46 mouse cellular contexts compared by ENCODE assay signal in the genomic region with DNA sequence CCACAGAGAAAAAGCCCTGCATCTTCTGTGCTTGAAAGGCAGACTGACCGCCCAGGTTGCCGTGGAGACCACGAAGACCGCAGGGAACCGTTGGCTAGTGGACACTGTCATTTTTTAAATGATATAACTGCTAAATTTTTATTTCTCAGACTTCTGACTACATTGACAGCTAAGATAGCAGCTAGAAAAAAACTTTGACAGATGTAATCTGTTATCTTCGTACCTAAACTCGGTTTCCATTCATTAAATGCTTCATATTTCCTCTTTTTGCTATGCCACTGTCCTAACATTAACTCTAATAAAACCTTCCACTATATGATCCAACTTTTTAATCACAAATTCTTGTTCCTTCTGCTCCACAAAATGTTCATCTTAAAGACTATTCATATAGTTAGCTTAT. TPM values are rescaled to one million over a fixed set of nuclear protein-coding genes. Genes with fewer than 3 reads are reported as not detected.
"Had no signal": no experiment of that assay in that cellular context is flagged by ENCODE, and none has a peak within 500 bp of the region (broad histone marks: within the 10 kb centered on the region; RNA-seq: fewer than 3 reads in every experiment).

No protein-coding gene starts in this region.

- DNase-seq: left cerebral cortex, postnatal 4 days; liver; liver, embryonic 13.5 days; liver, postnatal 0 days; lung, adult 18-20 months; lung, adult 2 months; lung, embryonic 14.5 days; lung, postnatal 10 days; lung, postnatal 14 days; lung, postnatal 36 days; lung, postnatal 4 days; midbrain, embryonic 14.5 days had no signal

- H3K9ac ChIP-seq: limb, embryonic 12.5 days; limb, embryonic 13.5 days; limb, embryonic 15.5 days; liver, embryonic 12.5 days; liver, embryonic 13.5 days; liver, embryonic 14.5 days; liver, embryonic 15.5 days; liver, postnatal 0 days; lung, embryonic 14.5 days; lung, embryonic 15.5 days; midbrain, embryonic 12.5 days; midbrain, embryonic 13.5 days; midbrain, embryonic 15.5 days; neural tube, embryonic 12.5 days had no signal

- ATAC-seq: liver, embryonic 12.5 days; liver, postnatal 0 days; lung, postnatal 0 days; midbrain, embryonic 13.5 days; midbrain, embryonic 15.5 days; midbrain, embryonic 16.5 days had no signal

- H3K9me3 ChIP-seq: limb, embryonic 10.5 days; limb, embryonic 13.5 days; limb, embryonic 15.5 days; liver, embryonic 12.5 days; liver, embryonic 13.5 days; liver, embryonic 15.5 days; lung, embryonic 15.5 days; midbrain, embryonic 10.5 days; midbrain, embryonic 12.5 days; midbrain, embryonic 13.5 days; midbrain, embryonic 15.5 days; neural tube, embryonic 12.5 days had no signal

- H3K36me3 ChIP-seq: limb, embryonic 10.5 days; limb, embryonic 12.5 days; limb, embryonic 13.5 days; limb, embryonic 15.5 days; liver, embryonic 12.5 days; liver, embryonic 13.5 days; liver, embryonic 15.5 days; lung, embryonic 15.5 days; midbrain, embryonic 10.5 days; midbrain, embryonic 12.5 days; midbrain, embryonic 13.5 days; midbrain, embryonic 15.5 days; neural tube, embryonic 12.5 days had no signal

- H3K4me1 ChIP-seq: limb, embryonic 13.5 days; limb, embryonic 15.5 days; liver, embryonic 12.5 days; liver, embryonic 13.5 days; liver, embryonic 15.5 days; lung, embryonic 15.5 days; midbrain, embryonic 12.5 days; midbrain, embryonic 13.5 days; midbrain, embryonic 15.5 days; neural tube, embryonic 12.5 days had no signal

- H3K4me3 ChIP-seq: limb, embryonic 10.5 days; limb, embryonic 12.5 days; limb, embryonic 13.5 days; limb, embryonic 15.5 days; liver, embryonic 12.5 days; liver, embryonic 13.5 days; liver, embryonic 15.5 days; lung, embryonic 15.5 days; megakaryocyte, embryonic 14.5 days; midbrain, embryonic 10.5 days; midbrain, embryonic 12.5 days; midbrain, embryonic 13.5 days; midbrain, embryonic 15.5 days; myocyte; neural tube, embryonic 12.5 days had no signal

- H3K4me2 ChIP-seq: limb, embryonic 12.5 days; limb, embryonic 13.5 days; limb, embryonic 15.5 days; liver, embryonic 11.5 days; liver, embryonic 12.5 days; liver, embryonic 13.5 days; liver, embryonic 15.5 days; lung, embryonic 14.5 days; lung, embryonic 15.5 days; midbrain, embryonic 11.5 days; midbrain, embryonic 12.5 days; midbrain, embryonic 13.5 days; midbrain, embryonic 15.5 days; neural tube, embryonic 12.5 days had no signal

- H3K27ac ChIP-seq: limb, embryonic 10.5 days; limb, embryonic 12.5 days; limb, embryonic 13.5 days; limb, embryonic 15.5 days; liver, embryonic 12.5 days; liver, embryonic 13.5 days; liver, embryonic 14.5 days; liver, embryonic 15.5 days; lung, embryonic 15.5 days; macrophage; midbrain, embryonic 10.5 days; midbrain, embryonic 12.5 days; midbrain, embryonic 13.5 days; midbrain, embryonic 15.5 days; neural tube, embryonic 12.5 days had no signal

- H3K27me3 ChIP-seq: limb, embryonic 13.5 days; liver, embryonic 12.5 days; liver, embryonic 13.5 days; liver, embryonic 15.5 days; lung, embryonic 15.5 days; megakaryocyte, embryonic 14.5 days; midbrain, embryonic 12.5 days; midbrain, embryonic 13.5 days; midbrain, embryonic 15.5 days; neural tube, embryonic 12.5 days had no signal

RNA-seq across cellular contexts. Expression of gene Psg17, which starts 8.1 kb away (rescaled TPM):
- total RNA-seq: left cerebral cortex, postnatal 10 days; left cerebral cortex, postnatal 14 days; left cerebral cortex, postnatal 25 days; left cerebral cortex, postnatal 36 days; left cerebral cortex, postnatal 4 days; liver, adult 2 months; megakaryocyte progenitor cell, adult 5-6 weeks; megakaryocyte, adult 5-6 weeks; midbrain, postnatal 0 days; monocyte, adult 5-6 weeks had no signal
- polyA plus RNA-seq: limb, embryonic 10.5 days; limb, embryonic 11.5 days; limb, embryonic 15.5 days; liver, adult 2 months; liver, embryonic 12.5 days; liver, embryonic 13.5 days; liver, embryonic 14.5 days; liver, embryonic 15.5 days; liver, embryonic 16.5 days; liver, postnatal 0 days; lung, embryonic 15.5 days; lung, postnatal 0 days; macrophage; midbrain, embryonic 10.5 days; midbrain, embryonic 11.5 days; midbrain, embryonic 13.5 days; midbrain, embryonic 14.5 days; midbrain, embryonic 15.5 days; midbrain, postnatal 0 days; neural tube, embryonic 11.5 days; neural tube, embryonic 12.5 days had no signal

RNA-seq across cellular contexts. Expression of gene Mill2, which starts 10.2 kb away (rescaled TPM):
- total RNA-seq: megakaryocyte, adult 5-6 weeks; megakaryocyte-erythroid progenitor cell, adult 5-6 weeks; monocyte, adult 5-6 weeks had no signal
- polyA plus RNA-seq: limb, embryonic 10.5 days; limb, embryonic 11.5 days; limb, embryonic 12.5 days; neural tube, embryonic 11.5 days had no signal

RNA-seq across cellular contexts. Expression of gene Psg19, which starts 31.2 kb away (rescaled TPM):
- total RNA-seq: left cerebral cortex, postnatal 10 days; left cerebral cortex, postnatal 14 days; left cerebral cortex, postnatal 25 days; left cerebral cortex, postnatal 36 days; left cerebral cortex, postnatal 4 days; liver, adult 2 months; megakaryocyte progenitor cell, adult 5-6 weeks; megakaryocyte, adult 5-6 weeks; megakaryocyte-erythroid progenitor cell, adult 5-6 weeks; midbrain, postnatal 0 days; monocyte, adult 5-6 weeks had no signal
- polyA plus RNA-seq: limb, embryonic 10.5 days; limb, embryonic 11.5 days; limb, embryonic 12.5 days; limb, embryonic 13.5 days; limb, embryonic 15.5 days; liver, adult 2 months; liver, embryonic 11.5 days; liver, embryonic 12.5 days; liver, embryonic 13.5 days; liver, embryonic 14.5 days; liver, embryonic 15.5 days; liver, embryonic 16.5 days; liver, postnatal 0 days; lung, adult 2 months; lung, embryonic 14.5 days; lung, embryonic 15.5 days; lung, embryonic 16.5 days; lung, postnatal 0 days; macrophage; midbrain, embryonic 10.5 days; midbrain, embryonic 11.5 days; midbrain, embryonic 12.5 days; midbrain, embryonic 13.5 days; midbrain, embryonic 14.5 days; midbrain, embryonic 15.5 days; midbrain, embryonic 16.5 days; midbrain, postnatal 0 days; myocyte; neural tube, embryonic 11.5 days; neural tube, embryonic 12.5 days had no signal

RNA-seq across cellular contexts. Expression of gene Pglyrp1, which starts 41.6 kb away (rescaled TPM):
- polyA plus RNA-seq: myocyte had no signal
